31 mouse cellular contexts compared by ENCODE assay signal in the genomic region with DNA sequence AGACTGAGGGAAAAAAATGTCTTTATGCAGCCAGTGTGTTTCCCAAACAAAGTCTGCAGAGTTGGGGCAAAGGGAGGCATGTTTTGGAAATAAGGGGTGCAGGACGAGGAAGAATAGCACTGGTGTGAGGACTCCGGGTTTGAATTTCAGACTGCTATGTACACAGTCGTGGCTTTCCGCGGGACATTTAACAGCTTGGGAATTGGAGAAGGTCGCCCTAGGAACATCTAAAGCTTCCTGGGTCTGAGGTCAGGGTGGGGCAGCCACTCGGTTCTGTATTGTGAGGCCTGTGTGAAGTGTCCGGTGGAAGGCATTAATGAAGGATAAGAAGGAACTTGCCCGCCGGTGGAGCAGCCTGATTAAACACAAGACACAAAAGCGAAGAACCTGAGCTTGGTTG. TPM values are rescaled to one million over a fixed set of nuclear protein-coding genes. Genes with fewer than 3 reads are reported as not detected.
A peak's percentile ranks its signal among the peaks of the same experiment; 100 is the strongest.
DNase-seq lines count a peak whose midpoint lies in the region; ATAC-seq and TF ChIP-seq lines count a peak whose summit lies in the region.
"Had no signal": no experiment of that assay in that cellular context is flagged by ENCODE, and none has a peak within 500 bp of the region (broad histone marks: within the 10 kb centered on the region; RNA-seq: fewer than 3 reads in every experiment).

No protein-coding gene starts in this region.

- H3K4me3 ChIP-seq in gastrocnemius, adult 2 months, result no peak overlapping the region
- H3K4me3 ChIP-seq in kidney, embryonic 16.5 days (ENCODE audit: low read length), result no peak overlapping the region
- no peak overlapping the region for H3K4me3 ChIP-seq in stomach, embryonic 14.5 days (ENCODE audit: low read depth, low read length)
- H3K4me3 ChIP-seq in stomach, postnatal 0 days (ENCODE audit: low read depth, low read length), result no peak overlapping the region
- H3K4me3 ChIP-seq: embryonic facial prominence, embryonic 12.5 days; erythroblast, embryonic 14.5 days; hindbrain, embryonic 12.5 days; limb, embryonic 12.5 days; liver, embryonic 12.5 days; midbrain, embryonic 15.5 days; neural tube, embryonic 15.5 days had no signal

- H3K4me1 ChIP-seq in kidney, embryonic 16.5 days (ENCODE audit: insufficient read depth, low read length), result peaks cover 14% of the 10 kb centered on the region
- peaks cover 9% of the 10 kb centered on the region; the same call in 1 of the 2 replicates for H3K4me1 ChIP-seq in stomach, embryonic 14.5 days (ENCODE audit: control insufficient read depth, insufficient read depth, low read length)
- H3K4me1 ChIP-seq in stomach, postnatal 0 days (replicated peaks; ENCODE audit: control insufficient read depth, insufficient read depth), result 0 out of 2 replicates have a peak, but pooled peaks cover 2% of the 10 kb centered on the region
- H3K4me1 ChIP-seq: hindbrain, embryonic 12.5 days; liver, embryonic 12.5 days; midbrain, embryonic 15.5 days; neural tube, embryonic 15.5 days had no signal

- no peak overlapping the region for H3K4me2 ChIP-seq in kidney, embryonic 16.5 days (replicated peaks; ENCODE audit: low read depth, low read length)
- H3K4me2 ChIP-seq in stomach, embryonic 14.5 days (replicated peaks; ENCODE audit: low read depth, low read length), result no peak overlapping the region
- no peak overlapping the region for H3K4me2 ChIP-seq in stomach, postnatal 0 days (replicated peaks; ENCODE audit: low read depth)
- H3K4me2 ChIP-seq: embryonic facial prominence, embryonic 12.5 days; hindbrain, embryonic 12.5 days; limb, embryonic 12.5 days; liver, embryonic 12.5 days; midbrain, embryonic 15.5 days; neural tube, embryonic 15.5 days had no signal

- TF ChIP-seq CTCF in gastrocnemius, adult 2 months (IDR thresholded peaks at IDR 0.05), result no peak
- TF ChIP-seq CTCF in stomach, postnatal 0 days (IDR thresholded peaks at IDR 0.05; ENCODE audit: low read depth), result no peak

- H3K36me3 ChIP-seq in kidney, embryonic 16.5 days (ENCODE audit: insufficient read depth, low read length), result no peaks in the 10 kb centered on the region
- no peaks in the 10 kb centered on the region for H3K36me3 ChIP-seq in stomach, embryonic 14.5 days (ENCODE audit: control insufficient read depth, insufficient read depth, low read length)
- no peaks in the 10 kb centered on the region for H3K36me3 ChIP-seq in stomach, postnatal 0 days (ENCODE audit: control insufficient read depth, insufficient read depth, low read length)
- H3K36me3 ChIP-seq: embryonic facial prominence, embryonic 12.5 days; hindbrain, embryonic 12.5 days; limb, embryonic 12.5 days; liver, embryonic 12.5 days; midbrain, embryonic 15.5 days; neural tube, embryonic 15.5 days had no signal

- no peaks in the 10 kb centered on the region for H3K27me3 ChIP-seq in kidney, embryonic 16.5 days (ENCODE audit: insufficient read depth, low read length)
- no peaks in the 10 kb centered on the region for H3K27me3 ChIP-seq in stomach, embryonic 14.5 days (ENCODE audit: control insufficient read depth, insufficient read depth, low read length)
- no peaks in the 10 kb centered on the region for H3K27me3 ChIP-seq in stomach, postnatal 0 days (ENCODE audit: control insufficient read depth, insufficient read depth, low read length)
- H3K27me3 ChIP-seq: CH12.LX; embryonic facial prominence, embryonic 12.5 days; hindbrain, embryonic 12.5 days; limb, embryonic 12.5 days; liver, embryonic 12.5 days; midbrain, embryonic 15.5 days; neural tube, embryonic 15.5 days had no signal

- peak overlapping the region; percentile 6 for H3K27ac ChIP-seq in gastrocnemius, adult 2 months
- H3K27ac ChIP-seq in kidney, embryonic 16.5 days (ENCODE audit: low read length), result 0 out of 2 replicates have a peak overlapping the region, but pooled peaks have one; percentile 23
- H3K27ac ChIP-seq in stomach, embryonic 14.5 days (ENCODE audit: low read length), result peak overlapping the region; percentile 74
- no peak overlapping the region for H3K27ac ChIP-seq in stomach, postnatal 0 days (replicated peaks)
- H3K27ac ChIP-seq: embryonic facial prominence, embryonic 12.5 days; hindbrain, embryonic 12.5 days; limb, embryonic 12.5 days; liver, embryonic 12.5 days; macrophage; midbrain, embryonic 15.5 days; neural tube, embryonic 15.5 days had no signal

- intact Hi-C loops in gastrocnemius, adult 2 months (cut with DNase I), result no loop called here

- H3K9ac ChIP-seq in kidney, embryonic 16.5 days (replicated peaks; ENCODE audit: low read length), result no peak overlapping the region
- H3K9ac ChIP-seq in stomach, embryonic 14.5 days (replicated peaks; ENCODE audit: low read depth, low read length), result no peak overlapping the region
- H3K9ac ChIP-seq in stomach, postnatal 0 days (ENCODE audit: low read length), result no peak overlapping the region
- H3K9ac ChIP-seq: embryonic facial prominence, embryonic 12.5 days; hindbrain, embryonic 12.5 days; limb, embryonic 12.5 days; liver, embryonic 12.5 days; liver, postnatal 0 days; midbrain, embryonic 15.5 days; neural tube, embryonic 15.5 days had no signal

- peak; percentile 59; the same call in 1 of the 2 replicates for ATAC-seq in kidney, embryonic 16.5 days (ENCODE audit: low FRiP score, low TSS enrichment)
- ATAC-seq in stomach, embryonic 14.5 days (ENCODE audit: insufficient number of reproducible peaks, insufficient read depth, low FRiP score, low read depth), result peak; percentile 57; the same call in 1 of the 2 replicates
- ATAC-seq in stomach, postnatal 0 days (ENCODE audit: low FRiP score, low TSS enrichment), result no peak
- ATAC-seq: activated CD4-positive, CD25-positive, alpha-beta regulatory T cell, adult 4 months; forebrain, embryonic 16.5 days; liver, embryonic 12.5 days; liver, postnatal 0 days; midbrain, embryonic 15.5 days had no signal

- 21% methylated on average over 11 of the region's 11 CpGs for WGBS in kidney, embryonic 16.5 days
- 34% methylated on average over 11 of the region's 11 CpGs for WGBS in stomach, embryonic 14.5 days
- WGBS in stomach, postnatal 0 days, result 20% methylated on average over 11 of the region's 11 CpGs

- TF ChIP-seq EP300 in stomach, postnatal 0 days (optimal IDR thresholded peaks at IDR 0.05), result no peak

- H3K9me3 ChIP-seq in kidney, embryonic 16.5 days (ENCODE audit: low read length), result 0 out of 2 replicates have a peak, but pooled peaks cover under 1% of the 10 kb centered on the region
- H3K9me3 ChIP-seq in stomach, embryonic 14.5 days (ENCODE audit: control insufficient read depth, low read depth, low read length), result no peaks in the 10 kb centered on the region
- H3K9me3 ChIP-seq in stomach, postnatal 0 days (ENCODE audit: control insufficient read depth, low read length), result no peaks in the 10 kb centered on the region
- H3K9me3 ChIP-seq: embryonic facial prominence, embryonic 12.5 days; hindbrain, embryonic 12.5 days; limb, embryonic 12.5 days; liver, embryonic 12.5 days; midbrain, embryonic 15.5 days; neural tube, embryonic 15.5 days had no signal

- DNase-seq in gastrocnemius, adult 2 months, result no peak
- DNase-seq in gastrocnemius, adult 18-20 months (ENCODE audit: low spot score), result no peak
- no peak for DNase-seq in kidney, postnatal 14 days
- no peak for DNase-seq in stomach, postnatal 0 days (ENCODE audit: low spot score)
- DNase-seq in adrenal gland, postnatal 36 days, result no peak
- DNase-seq in adipocyte (ENCODE audit: low spot score), result no peak
- DNase-seq: adrenal gland, adult 8-10 months; cerebellum, adult 8-10 months; cerebellum, postnatal 36 days; gastrocnemius, postnatal 14 days; heart, postnatal 14 days; kidney, adult 8-10 months; layer of hippocampus, adult 9-11 months; liver, postnatal 0 days; retina, postnatal 1 day; right cerebral cortex, postnatal 14 days; thymus, adult 2 months; thymus, postnatal 36 days had no signal

RNA-seq across cellular contexts. Expression of a gene that starts 45.3 kb away (rescaled TPM):
- 1 to 10 TPM; 5.3 to 6.1 TPM for total RNA-seq in gastrocnemius, adult 2 months (2021)
- 1 to 10 TPM; 5.2 to 5.3 TPM for total RNA-seq in gastrocnemius, adult 18-20 months (2021)
- 23.0 and 24.8 TPM in 2 replicates for polyA plus RNA-seq in kidney, embryonic 16.5 days (2015; fragmentation: Nextera tagmentation; extraction: Ambion mirVana)
- 13.8 TPM in 2 replicates for polyA plus RNA-seq in stomach, embryonic 14.5 days (2014; fragmentation: Nextera tagmentation; extraction: Ambion mirVana)
- 5.7 and 6.4 TPM in 2 replicates for polyA plus RNA-seq in stomach, postnatal 0 days (2015; fragmentation: Nextera tagmentation; extraction: Ambion mirVana)
- 10 to 100 TPM; 11.1 to 13.0 TPM for total RNA-seq in adrenal gland, postnatal 36 days (2021)
